Mouse (Mus musculus): Measurements from ENCODE around the gene Swi5. TPM values are rescaled to one million over a fixed set of nuclear protein-coding genes. Genes with fewer than 3 reads are reported as not detected.

Swi5 gene
- polyA plus RNA-seq, 1 experiment from 2014 or later: 446 TPM

GRCm38 (mm10) chr2:32319586-32320580, 32.0 kb upstream of the Swi5 start:
- H3K9me3 ChIP-seq (replicated peaks): no peaks in the 10 kb centered on the region
- H3K36me3 ChIP-seq: peaks cover 26% of the 10 kb centered on the region
- peaks cover 80% of the 10 kb centered on the region for H3K4me1 ChIP-seq
- peak overlapping the region; percentile 69 for H3K4me3 ChIP-seq
- DNase-seq (ENCODE audit: low spot score): peak; percentile 89
- no peaks in the 10 kb centered on the region for H3K27me3 ChIP-seq (ENCODE audit: low read depth, poor library complexity, severe bottlenecking)
- peak overlapping the region; percentile 98 for H3K27ac ChIP-seq
- 9% methylated on average over 9 of the region's 9 CpGs for WGBS

- WGBS: 48% methylated on average over 14 of the region's 14 CpGs
- H3K36me3 ChIP-seq: peaks cover 27% of the 10 kb centered on the region
- peak overlapping the region; percentile 69 for H3K4me3 ChIP-seq
- peak overlapping the region; percentile 98 for H3K27ac ChIP-seq
- no peaks in the 10 kb centered on the region for H3K27me3 ChIP-seq (ENCODE audit: low read depth, poor library complexity, severe bottlenecking)
- DNase-seq (ENCODE audit: low spot score): peak; percentile 63
- H3K4me1 ChIP-seq: peaks cover 83% of the 10 kb centered on the region
- H3K9me3 ChIP-seq (replicated peaks): no peaks in the 10 kb centered on the region
Observed at GRCm38 (mm10) chr2:32318709-32319585, 31.1 kb upstream of the Swi5 start.

GRCm38 (mm10) chr2:32317791-32318417, 30.0 kb upstream of the Swi5 start:
- Histone ChIP-seq H3K4me1 (peaks cover 83% of the 10 kb centered on the region), H3K4me3 (peak overlapping the region; percentile 69), H3K27ac (peak overlapping the region; percentile 98), H3K27me3 (ENCODE audit: low read depth, poor library complexity, severe bottlenecking) (no peaks in the 10 kb centered on the region), H3K36me3 (peaks cover 30% of the 10 kb centered on the region), H3K9me3 (replicated peaks) (no peaks in the 10 kb centered on the region)
- 4% methylated on average over 19 of the region's 19 CpGs for WGBS
- DNase-seq (ENCODE audit: low spot score): peak; percentile 97

- 34% methylated on average over 20 of the region's 20 CpGs for WGBS
- no peaks in the 10 kb centered on the region for H3K9me3 ChIP-seq (replicated peaks)
- no peaks in the 10 kb centered on the region for H3K27me3 ChIP-seq (ENCODE audit: low read depth, poor library complexity, severe bottlenecking)
- H3K4me3 ChIP-seq: peak overlapping the region; percentile 69
- peak; percentile 84 for DNase-seq (ENCODE audit: low spot score)
- H3K4me1 ChIP-seq: peaks cover 86% of the 10 kb centered on the region
- peak overlapping the region; percentile 98 for H3K27ac ChIP-seq
- H3K36me3 ChIP-seq: peaks cover 26% of the 10 kb centered on the region
Observed at GRCm38 (mm10) chr2:32316887-32317656, 29.2 kb upstream of the Swi5 start.

- H3K9me3 ChIP-seq (replicated peaks): no peaks in the 10 kb centered on the region
- no peaks in the 10 kb centered on the region for H3K27me3 ChIP-seq (ENCODE audit: low read depth, poor library complexity, severe bottlenecking)
- H3K36me3 ChIP-seq: peaks cover 30% of the 10 kb centered on the region
- 10% methylated on average over 8 of the region's 8 CpGs for WGBS
- H3K4me3 ChIP-seq: peak overlapping the region; percentile 29
- H3K27ac ChIP-seq: peak overlapping the region; percentile 98
- DNase-seq (ENCODE audit: low spot score): peak; percentile 52
- H3K4me1 ChIP-seq: peaks cover 87% of the 10 kb centered on the region
Observed at GRCm38 (mm10) chr2:32315751-32316150, 27.9 kb upstream of the Swi5 start.

- Histone ChIP-seq H3K4me3 (0 out of 2 replicates have a peak overlapping the region, but pooled peaks have one; percentile 29), H3K36me3 (peaks cover 39% of the 10 kb centered on the region), H3K9me3 (replicated peaks) (no peaks in the 10 kb centered on the region), H3K27ac (peak overlapping the region; percentile 98), H3K27me3 (ENCODE audit: low read depth, poor library complexity, severe bottlenecking) (no peaks in the 10 kb centered on the region), H3K4me1 (peaks cover 87% of the 10 kb centered on the region)
- 95% methylated on average over 14 of the region's 14 CpGs for WGBS
- no peak for DNase-seq (ENCODE audit: low spot score)
Observed at GRCm38 (mm10) chr2:32314831-32315230, 27.0 kb upstream of the Swi5 start.

DNA sequence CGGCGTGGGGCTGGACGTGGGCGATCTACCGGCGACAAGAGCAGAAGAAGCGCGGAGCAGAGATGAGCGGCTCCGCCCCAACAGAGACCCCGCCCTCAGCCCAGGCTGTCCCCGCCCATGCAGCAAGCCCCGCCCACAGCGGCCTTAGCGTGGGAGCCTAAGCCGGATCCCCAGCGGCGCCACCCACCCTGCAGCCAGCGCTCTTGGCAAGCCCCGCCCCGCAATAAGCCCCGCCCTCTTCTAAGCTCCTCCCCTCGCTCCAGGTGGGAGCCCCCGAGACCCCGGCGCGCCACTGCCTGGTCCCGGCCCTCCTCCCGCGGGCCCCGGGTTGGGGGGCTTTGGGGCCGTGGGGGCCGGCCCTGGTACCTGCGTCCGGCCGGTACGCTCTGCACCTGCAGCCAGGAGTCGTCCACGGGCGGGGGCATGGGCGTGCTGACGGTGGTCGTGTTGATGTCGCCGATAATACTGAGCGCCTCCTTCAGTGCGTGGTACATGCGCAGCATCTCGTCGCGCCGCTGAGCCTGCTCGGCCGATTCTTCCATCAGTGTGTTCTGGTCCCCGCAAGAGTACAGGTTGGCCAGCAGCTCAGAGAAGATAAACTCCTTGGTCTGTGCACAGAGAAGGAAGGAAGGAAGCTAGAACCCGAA, 24.6 kb upstream of the Swi5 start:
- Histone ChIP-seq H3K36me3 (peaks cover 63% of the 10 kb centered on the region), H3K27me3 (ENCODE audit: low read depth, poor library complexity, severe bottlenecking) (no peaks in the 10 kb centered on the region)
- 2% methylated on average over 56 of the region's 56 CpGs for WGBS

DNA sequence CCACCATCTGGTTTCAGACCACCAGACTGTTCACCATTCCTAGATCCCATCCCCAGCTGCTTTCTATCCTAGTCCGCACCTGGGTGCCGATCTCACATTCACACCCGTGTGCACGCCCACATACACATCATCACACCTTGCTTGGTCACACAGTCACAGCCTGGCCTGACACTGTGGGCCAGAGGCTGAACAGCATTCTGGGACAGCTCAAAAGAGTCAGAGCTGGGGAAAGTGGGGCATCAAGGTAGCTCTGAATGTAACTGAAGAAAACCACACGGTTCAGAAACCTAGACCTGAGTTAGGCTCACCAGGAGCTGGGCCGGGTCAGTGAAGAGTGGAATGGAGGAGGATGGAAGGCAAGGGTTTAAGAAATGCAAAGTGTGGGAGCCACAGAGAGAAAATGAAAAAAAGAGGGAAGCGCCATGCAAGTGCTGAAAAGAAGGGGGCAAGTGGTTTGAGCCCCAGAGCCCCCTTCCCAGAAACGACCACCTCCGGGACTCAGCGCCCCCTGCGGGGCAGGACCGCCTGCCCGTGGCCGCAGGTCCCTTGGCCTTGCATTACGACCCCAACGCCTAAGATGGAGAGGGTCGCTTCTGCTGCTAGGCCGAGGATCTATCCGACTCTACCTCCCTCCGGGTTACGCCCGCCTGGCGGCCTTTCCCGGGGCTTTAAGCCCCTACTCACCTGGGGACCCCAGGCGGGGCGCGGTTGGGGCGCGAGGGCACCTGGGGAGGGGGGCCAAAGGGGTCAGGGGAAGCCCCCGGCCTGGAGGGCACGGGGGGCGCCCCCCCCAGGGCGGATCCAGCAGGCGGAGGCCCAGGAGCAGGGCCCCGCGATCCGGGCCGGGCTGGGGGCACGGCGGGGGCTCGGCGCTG, 23.8 kb upstream of the Swi5 start:
- H3K27me3 ChIP-seq (ENCODE audit: low read depth, poor library complexity, severe bottlenecking): no peaks in the 10 kb centered on the region
- H3K36me3 ChIP-seq: peaks cover 71% of the 10 kb centered on the region
- H3K9me3 ChIP-seq (replicated peaks): no peaks in the 10 kb centered on the region
- H3K4me1 ChIP-seq: peaks cover 78% of the 10 kb centered on the region
- WGBS: 7% methylated on average over 42 of the region's 42 CpGs
- H3K4me3 ChIP-seq: peak overlapping the region; percentile 67
- H3K27ac ChIP-seq: peak overlapping the region; percentile 91
- DNase-seq (ENCODE audit: low spot score): peak; percentile 54

More for the DNA sequence above, 24.6 kb upstream of the Swi5 start:
- peak overlapping the region; percentile 67 for H3K4me3 ChIP-seq
- no peaks in the 10 kb centered on the region for H3K9me3 ChIP-seq (replicated peaks)
- peak overlapping the region; percentile 91 for H3K27ac ChIP-seq
- peaks cover 85% of the 10 kb centered on the region for H3K4me1 ChIP-seq
- peak; percentile 97 for DNase-seq (ENCODE audit: low spot score)

DNA sequence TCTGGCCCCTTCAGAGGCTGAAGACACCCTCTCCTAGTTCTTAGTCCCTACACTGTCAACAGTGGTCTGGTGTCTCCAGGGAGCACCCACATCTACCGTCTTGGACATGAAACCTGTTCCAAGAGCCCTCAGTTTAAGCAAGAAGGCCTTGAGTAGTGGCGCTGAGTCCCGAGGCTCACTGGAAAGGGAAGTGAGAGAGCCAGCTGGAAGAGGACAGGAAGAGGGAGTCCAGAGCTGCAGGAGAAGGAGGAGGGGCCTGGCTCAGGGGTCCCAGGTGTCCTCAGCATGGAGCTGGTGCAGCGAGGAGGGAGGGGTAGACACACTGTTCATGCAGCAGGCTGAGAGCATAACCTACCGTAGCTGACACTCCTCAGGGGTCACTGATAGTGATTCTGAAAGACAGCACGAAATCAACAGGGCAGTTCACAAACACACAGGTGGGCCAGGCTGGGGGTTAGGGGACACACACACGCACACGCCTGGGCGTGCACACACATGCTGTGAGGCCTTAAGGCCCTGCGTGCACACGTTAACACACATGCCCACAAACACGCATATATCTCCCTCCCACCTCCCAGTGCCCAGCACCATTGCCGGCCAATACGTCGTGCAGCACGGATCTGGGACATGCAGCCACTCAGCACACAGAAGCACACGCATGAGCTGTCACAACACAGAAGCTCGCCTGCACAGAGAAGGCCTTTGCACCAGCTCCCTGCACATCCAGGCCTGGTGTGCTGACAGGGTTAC, 22.4 kb upstream of the Swi5 start:
- 88% methylated on average over 18 of the region's 18 CpGs for WGBS
- Histone ChIP-seq H3K9me3 (replicated peaks) (no peaks in the 10 kb centered on the region), H3K27ac (peak overlapping the region; percentile 16; the same call in 1 of the 2 replicates), H3K4me1 (peaks cover 69% of the 10 kb centered on the region), H3K36me3 (peaks cover 80% of the 10 kb centered on the region), H3K4me3 (peak overlapping the region; percentile 67; the same call in 1 of the 2 replicates), H3K27me3 (ENCODE audit: low read depth, poor library complexity, severe bottlenecking) (no peaks in the 10 kb centered on the region)
- no peak for DNase-seq (ENCODE audit: low spot score)

DNA sequence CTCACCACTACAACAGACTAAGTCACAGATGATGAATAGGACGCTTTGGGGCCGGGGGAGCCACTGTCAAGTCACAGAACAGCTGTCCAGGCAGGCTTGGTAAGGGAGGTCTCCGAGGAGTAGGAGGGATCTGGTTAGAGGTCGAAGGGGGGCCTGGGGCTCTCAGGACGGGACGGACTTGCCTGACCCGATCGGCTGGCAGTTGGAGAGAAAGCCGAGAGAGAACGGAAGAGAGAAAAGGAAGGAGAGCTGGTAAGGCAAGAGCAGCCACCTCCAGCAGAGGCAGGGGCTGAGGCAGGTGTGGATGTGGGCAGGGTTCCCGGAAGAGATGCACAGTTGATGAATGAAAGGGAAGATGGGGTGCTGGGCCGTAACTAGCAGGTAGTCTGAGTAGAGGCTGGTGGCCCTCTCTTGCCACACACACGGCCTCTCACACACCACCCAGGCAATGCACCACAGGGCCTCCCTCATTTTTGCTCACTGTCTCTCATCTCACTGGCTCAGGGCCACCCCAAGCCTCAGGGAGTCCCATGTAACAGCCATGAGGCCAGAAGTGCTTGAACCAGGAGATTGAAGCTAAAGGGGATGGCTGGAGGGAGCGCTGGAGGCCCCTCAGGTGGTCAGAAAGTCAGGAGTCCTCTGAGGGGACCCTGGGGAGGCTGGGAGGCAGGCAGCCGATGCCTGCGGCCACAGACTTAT, 21.1 kb upstream of the Swi5 start:
- Histone ChIP-seq H3K4me1 (peaks cover 71% of the 10 kb centered on the region), H3K9me3 (replicated peaks) (no peaks in the 10 kb centered on the region), H3K27me3 (ENCODE audit: low read depth, poor library complexity, severe bottlenecking) (no peaks in the 10 kb centered on the region), H3K36me3 (peaks cover 83% of the 10 kb centered on the region), H3K4me3 (no peak overlapping the region), H3K27ac (0 out of 2 replicates have a peak overlapping the region, but pooled peaks have one; percentile 16)
- 87% methylated on average over 16 of the region's 16 CpGs for WGBS
- no peak for DNase-seq (ENCODE audit: low spot score)
